Mouse (Mus musculus) testis, adult 2 months (tissue): ENCODE measurements around the gene Fam217a.

Source experiments
- CTCF ChIP-seq: fragments of 200-500 bp; IDR thresholded peaks from 2 replicates; pipeline ENCODE4 v1.5.1; 2012; ENCODE audit warnings: low read depth, mild to moderate bottlenecking, inconsistent platforms, low read length, moderate library complexity; ENCODE audit not compliant: control insufficient read depth, insufficient read depth, insufficient replicate concordance
- POLR2A ChIP-seq: fragments of 200-500 bp; IDR thresholded peaks from 2 replicates; pipeline ENCODE4 v1.6.1; 2012; ENCODE audit warnings: low read depth, mild to moderate bottlenecking, inconsistent platforms, low read length, moderate library complexity; ENCODE audit not compliant: control insufficient read depth

GRCm38 (mm10) chr13:34964866-34965265 lies 40.8 kb upstream of the Fam217a start:
- no peak for TF ChIP-seq CTCF
- TF ChIP-seq POLR2A = no peak
